Mouse (Mus musculus): Measurements from ENCODE around the gene Timm44. TPM values are rescaled to one million over a fixed set of nuclear protein-coding genes. Genes with fewer than 3 reads are reported as not detected.
A peak's percentile ranks its signal among the peaks of the same experiment; 100 is the strongest.

Gene Timm44
- total RNA-seq, 2 experiments from 2014 or later, result 62.6 to 72.6 TPM

GRCm38 (mm10) chr8:4237814-4238433, 37.8 kb downstream of the Timm44 start:
- peak in 1 of 2 experiments; percentile 16 for DNase-seq

GRCm38 (mm10) chr8:4230612-4231351, 44.9 kb downstream of the Timm44 start:
- no peak for DNase-seq

- DNase-seq, result no peak
Observed at GRCm38 (mm10) chr8:4229784-4230183, 45.9 kb downstream of the Timm44 start.

- peak in 1 of 2 experiments; percentile 1 for DNase-seq
Observed at GRCm38 (mm10) chr8:4227919-4228318, 47.8 kb downstream of the Timm44 start.

DNA sequence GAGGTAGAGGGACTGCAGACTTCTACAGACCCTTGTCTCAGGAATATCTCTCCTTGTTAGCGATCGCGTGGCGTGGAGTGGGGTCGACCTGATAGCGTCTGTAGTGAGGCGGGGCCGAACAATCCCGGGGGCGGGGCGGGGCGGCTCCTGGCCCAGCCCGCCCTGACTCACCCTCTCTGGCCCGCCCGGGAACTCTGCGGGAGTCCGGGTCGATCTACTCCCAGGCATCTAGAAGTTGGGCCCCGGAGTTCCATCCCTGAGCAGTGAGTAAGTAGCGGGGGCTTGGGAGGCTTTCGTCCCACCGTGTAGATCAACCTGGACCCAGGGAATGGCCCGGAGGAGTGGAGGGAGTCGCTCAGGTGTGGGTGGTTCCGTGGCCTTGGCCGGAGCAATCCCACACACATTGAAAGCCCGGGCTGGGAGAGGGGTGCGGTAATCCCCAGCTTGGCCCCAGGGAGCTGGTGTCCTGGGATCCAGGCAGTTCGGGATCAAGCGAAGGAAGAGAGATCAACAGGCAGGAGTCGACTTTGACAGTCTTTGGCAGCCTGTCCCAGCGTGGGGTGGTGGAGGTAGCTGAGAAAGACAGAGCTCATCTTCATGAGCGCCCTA, 48.9 kb downstream of the Timm44 start, which contains the start of gene Lrrc8e:
Lrrc8e (plus strand) TSS at position 89 of the 609 bp plus-strand sequence.
- DNase-seq, result peak in 1 of 2 experiments; percentile 3

DNA sequence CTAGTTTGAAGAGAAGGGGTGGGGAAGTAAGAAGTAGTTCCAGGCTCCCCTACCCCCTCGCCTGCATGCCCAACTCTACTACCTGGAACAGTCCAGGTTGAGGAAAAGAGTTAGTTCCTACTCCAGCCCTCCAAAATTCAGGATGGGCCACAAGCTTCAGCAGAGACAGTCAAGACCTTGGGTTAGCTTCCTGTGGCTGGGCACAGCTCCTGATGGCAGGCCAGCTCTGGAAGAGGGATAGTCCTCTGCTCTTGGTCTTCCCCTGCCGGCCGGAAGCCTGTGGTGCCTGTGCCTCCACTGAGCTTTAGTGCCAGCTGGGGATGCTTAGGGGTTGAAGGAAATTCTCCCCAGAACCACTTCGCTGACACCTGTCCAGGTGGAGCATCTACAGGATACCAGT, 49.4 kb downstream of the Timm44 start:
- DNase-seq, result no peak

DNA sequence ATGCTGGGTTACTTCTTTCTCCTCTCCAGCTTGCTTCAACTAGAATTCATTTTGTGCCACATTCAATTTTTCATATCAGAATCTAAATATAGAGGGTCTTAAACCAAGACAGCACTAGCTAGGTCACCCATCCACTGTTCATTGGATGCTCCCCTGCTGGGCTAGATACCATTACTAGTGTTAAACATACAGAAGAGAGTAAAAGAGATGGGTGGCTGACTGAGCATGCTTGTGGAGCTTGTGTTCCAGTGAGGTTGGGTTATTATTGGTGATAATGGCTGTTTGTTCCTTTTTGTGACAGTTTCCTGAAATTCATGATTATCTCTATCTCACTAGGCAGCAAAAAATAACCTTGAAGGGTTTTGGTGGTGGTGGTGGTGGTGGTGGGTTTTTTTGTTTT, 53.7 kb downstream of the Timm44 start:
- DNase-seq, result no peak

- DNase-seq, result no peak
Observed at GRCm38 (mm10) chr8:4219617-4220016, 56.1 kb downstream of the Timm44 start.

DNA sequence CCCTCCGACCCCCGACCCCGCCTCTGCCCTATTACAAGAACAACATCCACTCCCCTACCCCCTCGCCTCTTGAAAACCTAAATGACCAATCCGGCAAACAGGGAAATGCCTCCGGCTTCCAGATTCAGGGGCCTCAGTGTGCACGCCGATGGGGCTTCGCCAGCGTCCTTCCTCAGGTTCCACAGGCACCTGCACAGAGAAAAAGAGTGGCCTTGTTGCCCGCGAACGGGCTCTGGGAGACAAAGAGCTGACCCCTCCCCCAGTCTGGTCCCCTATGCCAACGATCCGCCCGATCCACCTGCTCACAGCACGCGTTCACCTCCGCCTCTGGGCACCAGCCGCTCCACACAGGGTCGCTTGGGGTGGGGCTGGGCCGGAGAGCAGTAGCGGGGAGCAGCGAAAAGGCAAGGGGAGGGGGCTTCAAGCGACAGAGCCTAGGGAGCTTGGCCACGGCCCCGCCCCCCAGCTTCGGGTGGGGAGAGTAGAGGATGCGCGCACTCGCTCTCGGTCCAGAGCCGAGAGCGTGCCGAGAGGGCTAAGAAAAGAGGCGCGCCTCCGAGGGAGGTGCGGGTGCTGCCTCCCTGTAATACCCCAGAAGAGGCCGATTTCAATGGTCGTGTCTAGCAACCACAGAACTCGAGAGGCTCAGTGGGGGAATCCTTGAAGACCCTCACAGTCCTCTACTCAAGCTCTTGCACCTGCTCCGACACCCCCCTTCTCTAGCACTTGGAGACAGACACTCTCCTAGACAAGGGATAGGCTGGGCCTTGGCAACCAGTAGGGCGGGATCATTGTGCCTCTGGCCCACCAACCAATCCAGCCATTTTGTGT, 58.7 kb downstream of the Timm44 start, which contains the start of gene Prr36:
Prr36 (minus strand) TSS at position 669 of the 831 bp plus-strand sequence.
- DNase-seq, result peak; percentile 60 to 70

DNA sequence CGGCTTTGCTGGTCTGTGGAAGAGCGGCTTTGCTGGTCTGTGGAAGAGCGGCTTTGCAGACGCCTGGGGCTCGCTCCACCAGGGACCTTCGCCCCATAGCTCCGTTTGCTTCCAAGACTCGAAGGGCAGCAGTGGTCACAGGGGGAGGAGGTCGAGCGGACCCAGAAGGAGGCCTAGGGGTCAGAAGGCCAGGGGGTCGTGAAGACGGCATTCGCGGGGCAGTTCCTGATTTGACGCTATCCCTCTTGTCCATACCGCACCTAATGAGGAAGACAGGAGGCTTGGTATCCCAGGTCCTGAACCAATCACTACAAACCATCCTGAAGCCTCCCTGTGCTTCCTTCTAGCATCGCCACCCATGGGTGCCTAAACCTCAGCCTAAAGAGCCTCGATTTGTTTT, 59.4 kb downstream of the Timm44 start:
- DNase-seq, result no peak

GRCm38 (mm10) chr8:4214006-4214980, 61.4 kb downstream of the Timm44 start:
- no peak for DNase-seq

- peak in 1 of 2 experiments; percentile 40 for DNase-seq
Observed at GRCm38 (mm10) chr8:4213210-4214005, 62.3 kb downstream of the Timm44 start.

- no peak for DNase-seq
Observed at GRCm38 (mm10) chr8:4212809-4213209, 62.9 kb downstream of the Timm44 start.

DNA sequence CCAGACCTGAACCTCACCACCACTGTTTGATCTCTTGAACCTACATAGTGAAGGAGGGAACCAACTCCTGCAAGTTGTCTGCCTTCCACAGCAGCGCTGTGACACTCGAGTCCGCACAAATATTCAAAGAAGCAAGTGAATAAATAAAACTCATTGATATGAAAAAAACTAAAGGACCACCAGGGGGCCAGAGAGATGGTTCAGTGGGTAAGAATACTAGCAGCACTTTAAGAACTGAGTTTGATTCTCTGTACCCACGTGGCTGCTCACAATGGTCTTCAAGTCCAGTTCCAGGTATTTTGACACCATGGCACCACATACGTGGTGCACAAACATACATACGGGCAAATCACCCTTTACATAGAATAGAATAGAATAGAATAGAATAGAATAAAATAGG, 64.6 kb downstream of the Timm44 start:
- no peak for DNase-seq

Other genes with a start within 250 kb of the Timm44 start
- gene Cd209f, start 170.1 kb downstream of the Timm44 start, total RNA-seq (2021), result under 1 TPM in 1 of 2 experiments, not detected in 1; 0.33 TPM
- gene Cd209g, start 141.8 kb downstream of the Timm44 start, total RNA-seq (2021), result under 1 TPM in 1 of 2 experiments, not detected in 1; 0.66 TPM
- 100 to 1,000 TPM in 1 of 2 experiments, 10 to 100 TPM in 1; 98.7 to 111 TPM for gene Evi5l, start 109.3 kb downstream of the Timm44 start, total RNA-seq (2021)
- 10 to 100 TPM; 41.2 to 41.9 TPM for gene Prr36, start 58.5 kb downstream of the Timm44 start, total RNA-seq (2021)
- not detected for gene Lrrc8e, start 49.1 kb downstream of the Timm44 start, total RNA-seq (2021)
- gene Map2k7, start 37.2 kb downstream of the Timm44 start, total RNA-seq (2021), result 100 to 1,000 TPM in 1 of 2 experiments, 10 to 100 TPM in 1; 91.3 to 116 TPM
- under 1 TPM; 0.15 to 0.68 TPM for gene Gm49320, start 37.0 kb downstream of the Timm44 start, total RNA-seq (2021)
- 10 to 100 TPM; 13.8 to 14.0 TPM for gene Tgfbr3l, start 27.7 kb downstream of the Timm44 start, total RNA-seq (2021)
- 10 to 100 TPM; 22.3 to 26.2 TPM for gene Snapc2, start 22.8 kb downstream of the Timm44 start, total RNA-seq (2021)
- gene Ctxn1, start 16.6 kb downstream of the Timm44 start, total RNA-seq (2021), result 100 to 1,000 TPM; 500 to 555 TPM
- gene Ccl25, start 49.3 kb upstream of the Timm44 start, total RNA-seq (2021), result 10 to 100 TPM; 22.7 to 28.4 TPM
- 10 to 100 TPM; 78.4 to 83.0 TPM for gene Elavl1, start 49.5 kb upstream of the Timm44 start, total RNA-seq (2021)
- 10 to 100 TPM; 48.0 to 50.3 TPM for gene Cers4, start 217.1 kb upstream of the Timm44 start, total RNA-seq (2021)

Data from layer of hippocampus, postnatal 36 days (tissue).